Mouse (Mus musculus) cerebellum, postnatal 4 days (tissue): ENCODE results near the gene Zfp874b.
"Not testable (repeated sequence)": the region's sequence is repeated elsewhere in the genome, so short reads cannot be mapped to it uniquely, and the experiment has no call there.

Experiments
- DNase-seq, 2 experiments: peaks; one replicate each; pipeline ENCODE4 v3.0.0; 2022; ENCODE audit warnings: low spot score in 2 of 2, mixed read lengths in 1 of 2

The Zfp874b gene

GRCm38 (mm10) chr13:67483625-67484423 is at the start of gene Zfp874b:
Zfp874b (minus strand) TSS chr13:67484258.
- peak; percentile 36 to 65 for DNase-seq

GRCm38 (mm10) chr13:67527049-67527730 is 43.1 kb upstream of the Zfp874b start:
- no peak for DNase-seq

- peak; percentile 68 to 87 for DNase-seq
Observed at GRCm38 (mm10) chr13:67525753-67526410, 41.8 kb upstream of the Zfp874b start, which contains the start of the genes Gm26965 and Zfp87. Gm26965 (minus strand) TSS chr13:67526151. Zfp87 (minus strand) TSS chr13:67526177.

DNA sequence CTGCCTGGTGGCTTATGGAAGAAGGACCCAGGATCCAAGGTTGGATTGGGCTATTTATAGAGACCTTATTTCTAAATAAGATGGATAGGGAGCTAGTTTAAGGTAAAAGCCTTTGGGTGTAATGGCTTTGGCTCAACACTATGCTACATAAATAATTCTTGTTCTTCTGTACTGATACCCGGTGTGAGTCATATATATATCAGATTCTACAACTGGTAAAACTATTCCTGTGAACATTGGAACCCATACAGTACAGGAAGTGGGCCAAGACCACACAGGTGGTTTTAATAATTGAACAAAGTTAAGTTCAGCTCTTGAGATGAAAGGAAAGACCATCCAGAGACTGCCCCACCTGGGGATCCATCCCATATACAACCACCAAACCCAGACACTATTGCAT is 16.9 kb upstream of the Zfp874b start:
- no peak for DNase-seq

DNA sequence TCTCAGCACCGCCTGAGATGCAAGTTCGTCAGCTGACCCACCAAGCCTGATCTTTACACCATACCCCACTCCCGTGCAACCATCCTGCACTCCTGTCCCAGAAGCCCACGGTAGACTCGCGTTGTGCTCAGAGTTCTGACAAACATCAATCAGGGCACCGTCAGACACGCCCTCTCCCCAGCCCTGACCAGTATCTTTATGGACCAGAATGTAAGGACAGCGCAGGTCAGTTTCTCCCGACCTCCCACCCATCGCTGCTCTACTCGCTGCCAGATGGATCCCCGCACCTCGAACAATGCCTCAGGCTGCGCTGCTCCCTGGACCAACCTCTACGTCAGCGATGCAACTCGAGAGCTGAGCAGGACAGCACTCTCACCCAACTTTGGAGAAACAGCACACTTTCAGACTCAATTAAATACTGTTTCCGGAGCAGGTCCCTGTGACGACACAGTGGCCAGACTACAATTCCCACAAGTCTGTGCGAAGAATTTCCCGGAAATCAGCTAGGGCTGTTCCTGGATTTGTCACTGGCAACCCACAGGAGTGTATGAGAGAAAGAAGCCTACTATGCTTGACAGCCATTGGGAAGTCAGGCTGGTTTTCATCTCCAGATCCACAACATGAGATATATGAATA is 16.1 kb upstream of the Zfp874b start, which contains the start of gene Zfp58:
Zfp58 (minus strand) TSS at position 472 of the 636 bp plus-strand sequence.
- peak; percentile 44 to 67 for DNase-seq

DNA sequence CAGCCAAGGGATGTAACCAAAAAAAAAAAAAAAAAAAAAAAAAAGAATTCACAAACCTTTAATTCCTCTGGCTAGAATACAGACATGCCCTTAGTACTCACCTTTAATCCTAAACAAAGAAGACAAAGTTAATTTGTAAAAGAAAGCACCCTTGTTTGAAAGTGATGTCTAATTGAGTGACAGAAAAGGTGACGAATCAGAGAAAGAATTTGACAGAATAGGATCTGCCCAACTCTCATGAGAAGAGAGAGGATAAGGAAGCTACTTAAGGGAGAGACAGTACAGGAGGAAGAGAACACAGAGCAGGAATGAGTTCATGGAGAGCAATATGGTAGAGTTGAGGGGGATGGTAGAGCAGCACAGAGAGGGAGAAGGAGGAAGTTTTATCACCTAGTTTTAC is 11.6 kb upstream of the Zfp874b start:
- no peak for DNase-seq

DNA sequence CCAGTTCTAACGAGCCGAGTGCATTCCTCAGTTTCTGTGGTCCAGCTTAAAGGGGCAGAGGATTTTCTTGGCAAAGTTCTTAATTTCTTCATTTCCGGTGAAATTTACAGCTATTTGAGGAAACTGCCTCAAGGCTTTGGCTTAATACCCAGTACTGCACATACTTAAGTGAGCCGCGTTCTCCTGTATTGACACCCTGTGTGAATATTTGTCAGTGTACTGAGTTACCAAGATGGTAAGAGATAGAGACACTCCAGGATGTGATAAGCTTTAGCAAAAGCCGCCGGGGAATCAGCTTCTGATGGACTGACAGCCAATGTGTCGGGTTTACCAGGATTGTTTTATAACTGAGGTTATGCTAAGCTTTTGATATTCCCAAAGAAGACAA is 360 bp upstream of the Zfp874b start:
- DNase-seq: peak in 1 of 2 experiments; percentile 1

DNA sequence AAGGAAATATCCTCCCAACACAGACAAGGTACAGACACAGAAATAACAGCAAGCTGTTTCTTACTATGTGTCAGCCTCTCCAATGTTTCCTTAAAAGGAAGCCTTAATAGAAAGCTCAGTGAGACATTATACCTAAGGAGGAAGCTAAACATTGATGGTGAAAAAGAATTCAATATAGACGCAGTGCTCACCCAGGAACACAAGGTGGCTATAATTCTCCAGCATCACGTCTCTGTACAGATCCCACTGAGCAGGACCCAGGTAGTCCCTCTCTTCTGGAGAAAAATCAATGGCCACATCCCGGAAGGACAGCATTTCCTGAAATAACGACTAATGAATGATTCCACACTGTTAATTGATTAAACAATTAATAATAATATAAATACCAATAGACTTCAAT is 2.5 kb downstream of the Zfp874b start:
- DNase-seq: no peak

DNA sequence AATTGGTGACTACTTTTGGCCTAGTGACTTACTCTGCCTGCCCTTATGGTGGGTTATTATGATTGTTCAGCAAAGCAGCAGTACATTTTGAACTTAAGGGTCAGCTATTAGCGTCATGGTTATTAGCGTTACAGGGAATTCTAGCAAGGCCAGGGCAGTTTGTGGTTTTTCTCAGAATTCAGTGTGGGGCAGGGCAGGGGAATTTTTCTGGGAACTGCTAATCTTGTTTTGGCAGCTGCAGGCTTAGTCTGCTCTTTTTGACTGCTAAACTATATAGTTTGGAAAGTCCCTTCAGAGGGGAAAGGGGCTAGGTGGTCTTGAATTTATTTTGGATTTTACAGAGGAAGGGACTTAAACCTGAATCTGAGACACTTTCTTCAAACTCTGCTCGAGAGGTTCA is 14.8 kb downstream of the Zfp874b start:
- no peak for DNase-seq

DNA sequence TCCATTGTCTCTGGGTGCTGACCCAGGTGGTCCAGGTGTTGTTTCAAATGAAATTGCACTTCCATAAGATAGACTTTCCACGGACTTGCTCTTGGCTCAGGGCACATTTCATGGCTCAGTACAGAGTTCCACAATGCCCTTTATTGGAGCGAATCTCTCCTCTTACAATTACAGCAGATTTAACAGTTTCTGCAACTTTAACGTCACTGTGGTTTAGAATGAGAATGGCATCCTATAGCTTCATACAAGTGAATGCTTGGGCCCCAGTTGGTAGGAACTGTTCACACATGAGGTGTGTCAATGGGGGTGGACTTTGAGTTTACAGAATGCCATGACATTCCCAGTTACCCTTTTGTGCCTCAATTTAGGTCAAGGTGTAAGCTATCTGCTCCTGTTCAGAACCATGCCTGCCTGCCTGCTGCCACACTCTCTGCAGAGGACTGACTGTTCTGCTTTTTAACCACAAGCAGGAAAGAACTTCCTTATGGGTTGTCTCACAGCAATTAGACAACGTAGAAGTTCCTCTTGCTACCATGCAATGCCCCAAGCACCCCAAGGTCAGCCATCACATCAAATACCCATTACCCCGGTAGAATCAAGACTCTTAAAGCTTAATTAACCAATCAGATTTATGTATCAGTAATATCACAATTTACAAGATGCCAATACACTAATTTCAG is 20.4 kb downstream of the Zfp874b start:
- not testable (repeated sequence) for DNase-seq

DNA sequence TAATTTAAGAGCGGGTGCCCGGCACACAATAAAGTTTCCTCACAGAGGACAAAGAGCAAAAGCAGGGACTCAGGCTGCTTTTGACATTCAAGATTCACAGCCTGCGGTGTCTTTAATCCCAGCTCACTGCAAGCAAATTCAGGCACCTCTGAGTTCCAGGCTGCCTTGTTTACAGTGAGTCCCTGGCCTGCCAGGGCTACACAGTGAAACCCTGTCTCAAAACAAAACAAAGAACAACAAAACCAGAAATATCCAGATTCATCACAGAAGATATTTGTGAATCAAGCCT is 32.1 kb downstream of the Zfp874b start:
- no peak for DNase-seq

GRCm38 (mm10) chr13:67451172-67452020 is 32.7 kb downstream of the Zfp874b start, which contains the start of gene Zfp874a:
Zfp874a (minus strand) TSS chr13:67451624.
- peak; percentile 32 to 68 for DNase-seq

DNA sequence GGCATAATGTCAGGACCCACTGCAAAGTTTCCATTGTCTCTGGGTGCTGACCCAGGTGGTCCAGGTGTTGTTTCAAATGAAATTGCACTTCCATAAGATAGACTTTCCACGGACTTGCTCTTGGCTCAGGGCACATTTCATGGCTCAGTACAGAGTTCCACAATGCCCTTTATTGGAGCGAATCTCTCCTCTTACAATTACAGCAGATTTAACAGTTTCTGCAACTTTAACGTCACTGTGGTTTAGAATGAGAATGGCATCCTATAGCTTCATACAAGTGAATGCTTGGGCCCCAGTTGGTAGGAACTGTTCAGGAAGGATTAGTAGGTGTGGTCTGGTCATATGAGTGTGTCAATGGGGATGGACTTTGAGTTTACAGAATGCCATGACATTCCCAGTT is 47.0 kb downstream of the Zfp874b start:
- DNase-seq: not testable (repeated sequence)

DNA sequence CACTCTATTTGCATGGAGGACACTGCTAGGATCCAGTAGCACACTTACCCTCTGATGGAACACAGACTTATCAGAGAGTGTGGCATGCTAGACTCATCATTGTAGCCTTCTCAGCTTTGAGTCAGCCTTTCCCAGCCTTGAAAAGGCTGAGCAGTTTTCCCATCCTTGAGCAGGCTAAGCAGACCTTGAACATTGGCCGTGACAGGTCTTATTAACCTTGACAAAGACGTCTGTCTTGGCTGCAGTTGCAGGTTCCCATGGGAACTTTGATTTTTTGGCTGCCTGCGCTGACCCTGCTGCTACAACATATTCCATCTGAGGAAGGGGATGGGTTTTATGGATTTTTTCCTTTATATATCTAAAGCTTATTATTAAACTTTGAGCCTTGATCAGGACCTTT is 55.9 kb downstream of the Zfp874b start:
- no peak for DNase-seq

DNA sequence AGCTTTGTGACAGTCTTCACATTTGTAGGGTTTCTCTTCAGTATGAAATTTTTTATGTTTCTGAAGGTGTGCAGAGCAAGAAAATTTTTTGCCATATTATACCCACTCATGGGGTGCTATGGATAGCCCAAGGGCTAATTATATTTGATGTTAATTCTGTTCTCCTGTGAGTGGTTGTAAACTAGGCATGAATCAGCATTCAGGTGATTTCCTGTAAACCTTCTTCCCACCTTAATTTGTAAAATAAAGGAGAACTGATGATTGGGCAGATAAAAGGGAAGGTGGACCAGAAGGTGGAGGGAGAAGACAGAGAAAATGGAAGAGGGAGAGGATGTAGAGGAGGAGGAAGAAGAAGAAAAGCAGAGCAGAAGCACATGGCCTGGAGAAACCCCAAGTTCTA is 58.4 kb downstream of the Zfp874b start:
- DNase-seq: not testable (repeated sequence)

- DNase-seq: not testable (repeated sequence)
Observed at GRCm38 (mm10) chr13:67422532-67422931, 61.5 kb downstream of the Zfp874b start.
